Mouse (Mus musculus) heart, embryonic 14.5 days (tissue): Measurements from ENCODE around the gene Dmbt1. TPM values are rescaled to one million over a fixed set of nuclear protein-coding genes. Genes with fewer than 3 reads are reported as not detected.
"Not testable (repeated sequence)": the region's sequence is repeated elsewhere in the genome, so short reads cannot be mapped to it uniquely, and the experiment has no call there.

ENCODE experiments used
- ATAC-seq: fragments of 200-750 bp; cut with Nextera tagmentation; 2 replicates; pipeline ENCODE4 v1.8.0; 2017; ENCODE audit warnings: low read depth, moderate TSS enrichment; ENCODE audit not compliant: insufficient number of reproducible peaks, insufficient read depth, low FRiP score
- H3K27ac ChIP-seq, 2 experiments: fragments of 200-500 bp in 1 of 2; fragments of 300-500 bp in 1 of 2; sonication (generic) in 1 of 2; replicated peaks in 1 of 2; 2 replicates each; pipeline ENCODE4 v1.5.1; 2012 to 2014; ENCODE audit warnings: low read depth in 2 of 2, low read length in 2 of 2, control low read depth in 1 of 2, mild to moderate bottlenecking in 1 of 2, mixed read lengths in 1 of 2; ENCODE audit not compliant: control insufficient read depth in 1 of 2, insufficient read depth in 1 of 2
- H3K27me3 ChIP-seq: fragments of 300-500 bp; sonication (generic); 2 replicates; pipeline ENCODE4 v1.6.1; 2014; ENCODE audit warnings: mild to moderate bottlenecking, low read length, control low read depth; ENCODE audit not compliant: control insufficient read depth, insufficient read depth
- H3K36me3 ChIP-seq: fragments of 300-500 bp; sonication (generic); 2 replicates; pipeline ENCODE4 v1.6.1; 2014; ENCODE audit warnings: mild to moderate bottlenecking, control low read depth, low read length, mixed read lengths; ENCODE audit not compliant: control insufficient read depth, insufficient read depth
- H3K4me1 ChIP-seq, 2 experiments: fragments of 200-500 bp in 1 of 2; fragments of 300-500 bp in 1 of 2; sonication (generic) in 1 of 2; 2 replicates each; pipeline ENCODE4 v1.6.1; 2012 to 2014; ENCODE audit warnings: low read length in 2 of 2, control low read depth in 1 of 2, mixed read lengths in 1 of 2; ENCODE audit not compliant: control insufficient read depth in 2 of 2, insufficient read depth in 2 of 2
- H3K4me2 ChIP-seq: fragments of 300-500 bp; sonication (generic); 2 replicates; pipeline ENCODE4 v1.6.1; 2014; ENCODE audit warnings: mild to moderate bottlenecking, low read length
- H3K4me3 ChIP-seq, 2 experiments: fragments of 200-500 bp in 1 of 2; fragments of 300-500 bp in 1 of 2; sonication (generic) in 1 of 2; 2 replicates each; pipeline ENCODE4 v1.5.1; 2012 to 2014; ENCODE audit warnings: low read length in 2 of 2, mild to moderate bottlenecking in 2 of 2, control low read depth in 1 of 2, low read depth in 1 of 2, moderate library complexity in 1 of 2; ENCODE audit not compliant: control insufficient read depth in 1 of 2, insufficient read depth in 1 of 2
- H3K9ac ChIP-seq: fragments of 300-500 bp; sonication (generic); 2 replicates; pipeline ENCODE4 v1.6.1; 2014; ENCODE audit warnings: mild to moderate bottlenecking, low read length
- H3K9me3 ChIP-seq: fragments of 300-500 bp; sonication (generic); 2 replicates; pipeline ENCODE4 v1.6.1; 2016; ENCODE audit warnings: low read length, control low read depth; ENCODE audit not compliant: control insufficient read depth
- WGBS: fragments of 180-500 bp; shearing (Covaris S2); extraction: QIAGEN DNeasy Blood & Tissue Kit; methylation state at CpG from one replicate; pipeline ENCODE4 v1.1.7; 2014; 5-methylcytosine and 5-hydroxymethylcytosine counted together
- polyA plus RNA-seq: library from polyadenylated mRNA; unstranded; fragments of >200 nt; fragmentation: Nextera tagmentation; extraction: Ambion mirVana; gene quantifications from 2 replicates; pipeline ENCODE4 v1.2.1, GENCODE M21; 2014

Gene Dmbt1
- polyA plus RNA-seq, 1 experiment from 2014 or later: not detected

- no peak overlapping the region for H3K4me2 ChIP-seq
- no peak overlapping the region for H3K9ac ChIP-seq
- H3K4me1 ChIP-seq: no peaks in the 10 kb centered on the region
- 0% methylated on average over 1 of the region's 1 CpGs for WGBS
- H3K27me3 ChIP-seq: no peaks in the 10 kb centered on the region
- H3K36me3 ChIP-seq: no peaks in the 10 kb centered on the region
- no peak overlapping the region for H3K27ac ChIP-seq
- ATAC-seq: no peak
- H3K4me3 ChIP-seq: no peak overlapping the region
- no peaks in the 10 kb centered on the region for H3K9me3 ChIP-seq
Measured at GRCm38 (mm10) chr7:131075956-131076355, 44.1 kb downstream of the Dmbt1 start.

- H3K9me3 ChIP-seq, H3K36me3 ChIP-seq, H3K9ac ChIP-seq, ATAC-seq, H3K4me1 ChIP-seq, H3K4me3 ChIP-seq, H3K27ac ChIP-seq, H3K4me2 ChIP-seq, H3K27me3 ChIP-seq: not testable (repeated sequence)
- 79% methylated on average over 9 of the region's 9 CpGs for WGBS
Measured at GRCm38 (mm10) chr7:131082403-131082802, 50.5 kb downstream of the Dmbt1 start.

GRCm38 (mm10) chr7:131112486-131112885 lies 80.6 kb downstream of the Dmbt1 start:
- H3K4me2 ChIP-seq: no peak overlapping the region
- H3K9me3 ChIP-seq: no peaks in the 10 kb centered on the region
- H3K4me1 ChIP-seq: 0 out of 4 replicates have a peak, but pooled peaks cover 3 to 8% of the 10 kb centered on the region in 2 experiments
- H3K27me3 ChIP-seq: no peaks in the 10 kb centered on the region
- no peak overlapping the region for H3K4me3 ChIP-seq
- no peak overlapping the region for H3K27ac ChIP-seq
- 32% methylated on average over 3 of the region's 3 CpGs for WGBS
- H3K9ac ChIP-seq: no peak overlapping the region
- no peaks in the 10 kb centered on the region for H3K36me3 ChIP-seq
- ATAC-seq: no peak

- no peak overlapping the region for H3K27ac ChIP-seq
- no peak overlapping the region for H3K4me2 ChIP-seq
- 40% methylated on average over 6 of the region's 6 CpGs for WGBS
- no peak for ATAC-seq
- H3K4me1 ChIP-seq: 0 out of 4 replicates have a peak, but pooled peaks cover 3 to 8% of the 10 kb centered on the region in 2 experiments
- no peak overlapping the region for H3K4me3 ChIP-seq
- H3K9me3 ChIP-seq: no peaks in the 10 kb centered on the region
- no peak overlapping the region for H3K9ac ChIP-seq
- H3K36me3 ChIP-seq: no peaks in the 10 kb centered on the region
- H3K27me3 ChIP-seq: no peaks in the 10 kb centered on the region
Measured at GRCm38 (mm10) chr7:131113676-131114075, 81.8 kb downstream of the Dmbt1 start.

GRCm38 (mm10) chr7:131114434-131114833 lies 82.6 kb downstream of the Dmbt1 start:
- Histone ChIP-seq H3K4me1 (0 out of 4 replicates have a peak, but pooled peaks cover 3 to 8% of the 10 kb centered on the region in 2 experiments), H3K4me2 (no peak overlapping the region), H3K36me3 (no peaks in the 10 kb centered on the region), H3K9me3 (no peaks in the 10 kb centered on the region), H3K9ac (no peak overlapping the region), H3K27me3 (no peaks in the 10 kb centered on the region), H3K4me3 (no peak overlapping the region), H3K27ac (no peak overlapping the region)
- WGBS: 34% methylated on average over 2 of the region's 2 CpGs
- no peak for ATAC-seq

GRCm38 (mm10) chr7:131122210-131122807 lies 90.5 kb downstream of the Dmbt1 start:
- Histone ChIP-seq H3K27me3 (no peaks in the 10 kb centered on the region), H3K9me3 (no peaks in the 10 kb centered on the region), H3K9ac (no peak overlapping the region), H3K27ac (no peak overlapping the region), H3K4me3 (no peak overlapping the region), H3K4me1 (no peaks in the 10 kb centered on the region), H3K4me2 (no peak overlapping the region), H3K36me3 (no peaks in the 10 kb centered on the region)
- no peak for ATAC-seq
- 92% methylated on average over 2 of the region's 2 CpGs for WGBS

- Histone ChIP-seq H3K9ac (no peak overlapping the region), H3K27ac (no peak overlapping the region), H3K4me2 (no peak overlapping the region), H3K9me3 (no peaks in the 10 kb centered on the region), H3K27me3 (no peaks in the 10 kb centered on the region; the same call in 1 of the 2 replicates), H3K36me3 (no peaks in the 10 kb centered on the region), H3K4me3 (no peak overlapping the region), H3K4me1 (no peaks in the 10 kb centered on the region; a peak in 1 of 4 replicates)
- no peak for ATAC-seq
- WGBS: 40% methylated on average over 12 of the region's 12 CpGs
Measured at GRCm38 (mm10) chr7:131130021-131130420, 98.2 kb downstream of the Dmbt1 start.

GRCm38 (mm10) chr7:131133181-131133580 lies 101.3 kb downstream of the Dmbt1 start:
- H3K4me1 ChIP-seq: no peaks in the 10 kb centered on the region; a peak in 1 of 4 replicates
- no peak overlapping the region for H3K27ac ChIP-seq
- no peaks in the 10 kb centered on the region; the same call in 1 of the 2 replicates for H3K27me3 ChIP-seq
- H3K36me3 ChIP-seq: no peaks in the 10 kb centered on the region
- no peaks in the 10 kb centered on the region for H3K9me3 ChIP-seq
- no peak overlapping the region for H3K4me3 ChIP-seq
- H3K4me2 ChIP-seq: no peak overlapping the region
- H3K9ac ChIP-seq: no peak overlapping the region
- 64% methylated on average over 3 of the region's 3 CpGs for WGBS
- ATAC-seq: no peak
